Mouse (Mus musculus): Measurements from ENCODE around the gene Tmem216.

Gene Tmem216

GRCm38 (mm10) chr19:10496976-10497375 lies 59.1 kb downstream of the Tmem216 start:
- no peak for DNase-seq (ENCODE audit: extremely low read depth, low read depth, low spot score)

GRCm38 (mm10) chr19:10495670-10496069 lies 60.4 kb downstream of the Tmem216 start:
- DNase-seq (ENCODE audit: extremely low read depth, low read depth, low spot score): no peak

GRCm38 (mm10) chr19:10486264-10486738 lies 69.7 kb downstream of the Tmem216 start:
- no peak for DNase-seq (ENCODE audit: extremely low read depth, low read depth, low spot score)

All from fat pad, adult 2 months (tissue).